Mouse (Mus musculus) natural killer cell, adult 2 months (primary cell): Measurements from ENCODE around the gene Efcab10.

ENCODE experiments used
- DNase-seq, 2 experiments: peaks; one replicate each; pipeline ENCODE4 v3.0.0; 2022; ENCODE audit warnings: low spot score in 2 of 2

Efcab10 gene

DNA sequence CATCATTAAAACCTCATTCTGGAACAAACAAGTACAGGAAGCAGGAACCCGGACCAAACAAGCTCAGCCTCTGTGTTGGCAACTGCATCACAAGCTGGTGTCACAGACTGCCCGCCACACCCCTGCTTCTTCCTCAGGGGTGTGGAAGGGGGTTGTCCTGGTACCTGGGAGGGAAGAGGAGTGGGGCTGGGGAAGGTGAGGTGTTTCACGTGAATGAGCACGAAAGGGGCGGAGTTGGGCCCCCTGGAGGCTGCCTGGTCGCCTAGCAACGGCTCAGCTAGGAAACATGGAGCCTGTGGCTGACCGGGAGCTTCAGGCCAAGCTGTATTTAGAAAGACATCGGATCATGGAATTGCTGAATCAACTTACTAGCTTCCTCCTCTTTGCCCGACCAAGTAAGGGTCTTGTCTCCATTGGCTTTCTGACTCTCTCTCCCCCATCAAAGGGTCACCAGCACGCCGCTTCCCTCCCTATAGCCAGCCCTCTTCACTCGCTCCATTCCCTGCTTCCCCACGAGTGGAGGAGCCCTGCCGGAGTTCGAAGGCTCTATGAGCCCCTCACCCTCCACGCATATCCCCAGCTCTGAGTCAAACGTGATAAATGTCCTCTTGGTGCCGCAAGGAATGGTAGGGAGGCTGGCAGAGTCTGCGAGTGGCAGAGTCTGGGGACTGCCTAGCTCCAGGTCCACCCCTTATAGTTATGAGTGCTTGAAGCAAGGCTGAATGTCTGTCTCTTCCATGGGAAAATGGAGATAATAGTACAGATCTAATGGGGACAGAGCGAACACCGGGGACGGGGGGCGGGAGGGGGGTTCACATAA is at the start of gene Efcab10:
Gene Efcab10 (plus strand): TSS at position 51 of the 820 bp plus-strand sequence.
- no peak for DNase-seq

DNA sequence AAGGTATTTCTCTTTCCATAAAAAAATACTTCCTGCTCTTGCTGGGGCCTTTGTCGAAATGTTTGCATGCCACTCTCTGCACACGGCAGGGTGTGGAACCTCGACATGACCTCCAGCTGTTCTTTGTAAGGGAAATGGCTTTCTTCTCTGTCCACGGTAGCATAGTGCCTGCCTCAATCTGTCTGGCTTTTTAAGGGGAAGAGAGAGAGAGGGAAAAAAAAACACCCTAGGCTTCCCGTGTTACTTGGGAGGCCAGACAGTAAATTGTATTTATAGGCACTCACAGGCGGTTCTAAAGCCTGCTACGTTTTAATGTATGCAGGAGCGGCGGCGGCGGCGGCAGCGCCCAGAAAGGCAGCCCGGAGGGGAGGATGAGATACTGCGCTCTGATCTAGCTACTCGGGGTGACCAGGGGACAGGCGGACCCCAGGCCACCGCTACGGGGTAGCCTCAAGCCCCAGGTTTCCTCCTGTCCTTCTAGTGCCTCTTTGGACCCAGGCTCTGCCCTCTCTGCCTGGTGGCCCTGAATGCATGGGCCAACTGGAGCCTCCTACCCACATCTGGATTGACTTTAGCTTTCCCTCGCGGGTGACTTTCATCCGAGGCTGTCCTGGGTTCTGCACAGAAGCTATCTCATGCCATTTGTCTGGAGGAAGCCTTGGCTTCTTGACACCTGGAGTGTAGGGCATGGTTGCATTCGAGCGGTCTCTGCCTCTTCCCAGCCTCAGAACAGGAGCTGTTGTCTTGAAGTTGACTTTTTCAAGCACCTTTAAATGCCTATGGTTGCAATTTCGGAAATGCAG is 49.5 kb upstream of the Efcab10 start:
- DNase-seq = no peak

DNA sequence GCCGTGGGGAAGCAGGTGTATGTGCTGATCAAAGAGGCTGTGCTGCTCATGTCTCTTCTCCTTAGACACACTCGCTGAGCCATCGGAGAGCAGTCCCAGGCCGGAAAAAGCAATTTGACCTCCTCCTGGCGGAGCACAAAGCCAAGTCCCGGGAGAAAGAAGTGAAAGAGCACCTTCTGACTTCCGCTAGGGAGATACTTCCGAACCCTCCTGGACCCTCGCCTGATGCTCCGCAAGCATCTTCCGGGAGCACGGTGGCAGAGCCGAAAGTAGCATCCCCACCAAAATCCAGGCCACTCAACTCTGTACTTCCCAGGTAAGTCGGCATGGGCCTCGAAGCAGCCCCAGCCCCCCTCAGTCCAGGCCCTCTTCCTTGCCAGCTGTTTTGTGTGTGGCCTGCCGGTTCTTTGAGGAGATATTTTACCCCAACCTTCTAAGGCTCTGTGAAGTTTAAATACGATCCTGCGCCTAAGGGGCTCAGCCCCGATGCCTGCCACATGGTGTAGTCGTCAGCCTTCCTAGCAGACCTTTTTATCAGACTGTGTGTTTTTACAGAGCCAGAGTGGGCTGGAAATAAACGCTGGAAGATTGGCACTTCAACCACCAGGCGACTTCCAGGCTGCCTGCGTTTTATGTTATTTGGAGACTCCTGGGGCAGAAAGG is 48.8 kb upstream of the Efcab10 start:
- no peak for DNase-seq

DNA sequence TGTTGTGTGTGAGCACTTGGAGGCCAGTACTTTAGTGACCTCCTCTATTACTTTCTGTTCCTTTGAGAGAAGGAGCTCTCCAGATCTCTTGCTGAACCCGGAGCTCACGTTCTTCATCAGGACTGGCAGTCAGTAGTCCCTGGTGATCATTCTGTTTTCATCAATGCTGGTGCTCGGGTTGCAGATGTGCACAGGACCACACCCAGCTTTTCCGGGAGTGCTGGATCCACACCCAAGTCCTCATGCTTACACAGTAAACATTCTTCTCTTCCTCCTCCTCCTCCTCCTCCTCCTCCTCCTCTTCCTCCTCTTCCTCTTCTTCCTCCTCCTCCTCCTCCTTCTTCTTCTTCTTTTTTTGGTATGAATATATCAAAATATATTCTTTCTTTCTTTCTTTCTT is 42.0 kb upstream of the Efcab10 start:
- no peak for DNase-seq

DNA sequence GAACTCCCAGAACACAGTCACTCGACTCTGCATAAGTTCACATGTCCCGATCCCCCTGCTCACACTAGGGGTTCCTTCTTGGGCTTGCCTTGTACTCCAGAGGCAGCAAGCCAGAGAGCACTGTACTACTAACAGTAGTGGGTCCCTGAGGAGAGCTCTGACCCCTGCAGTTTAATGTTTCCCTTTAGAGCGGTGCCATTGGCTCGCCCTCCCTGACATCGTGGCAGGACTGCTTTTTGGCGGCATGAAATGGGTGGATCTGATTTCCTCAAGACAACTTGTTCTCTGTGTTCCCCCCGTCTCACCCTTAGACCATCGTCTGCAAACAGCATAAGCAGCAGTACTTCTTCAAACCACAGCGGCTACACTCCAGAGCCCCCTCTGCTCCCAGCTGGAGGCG is 36.3 kb upstream of the Efcab10 start:
- DNase-seq = no peak

DNA sequence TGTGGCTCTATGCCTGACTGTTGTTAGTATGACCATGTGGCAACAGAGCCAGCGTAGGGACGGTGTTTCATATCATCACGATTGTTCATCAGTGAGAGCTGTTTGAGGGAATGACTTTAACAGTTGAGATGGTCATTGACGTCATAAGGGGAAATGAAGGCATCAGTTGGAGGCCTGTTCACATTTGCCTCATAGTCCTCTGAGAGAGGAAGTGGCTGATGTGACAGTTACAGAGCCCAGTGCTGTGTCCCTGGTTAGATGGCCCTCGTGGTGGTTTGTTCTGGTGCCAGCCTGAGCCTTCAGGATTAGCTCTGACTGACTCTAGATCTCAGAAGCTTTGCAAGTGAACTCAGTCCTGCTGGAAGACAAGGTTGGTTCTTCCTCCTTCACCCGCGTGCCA is 35.4 kb upstream of the Efcab10 start:
- no peak for DNase-seq

DNA sequence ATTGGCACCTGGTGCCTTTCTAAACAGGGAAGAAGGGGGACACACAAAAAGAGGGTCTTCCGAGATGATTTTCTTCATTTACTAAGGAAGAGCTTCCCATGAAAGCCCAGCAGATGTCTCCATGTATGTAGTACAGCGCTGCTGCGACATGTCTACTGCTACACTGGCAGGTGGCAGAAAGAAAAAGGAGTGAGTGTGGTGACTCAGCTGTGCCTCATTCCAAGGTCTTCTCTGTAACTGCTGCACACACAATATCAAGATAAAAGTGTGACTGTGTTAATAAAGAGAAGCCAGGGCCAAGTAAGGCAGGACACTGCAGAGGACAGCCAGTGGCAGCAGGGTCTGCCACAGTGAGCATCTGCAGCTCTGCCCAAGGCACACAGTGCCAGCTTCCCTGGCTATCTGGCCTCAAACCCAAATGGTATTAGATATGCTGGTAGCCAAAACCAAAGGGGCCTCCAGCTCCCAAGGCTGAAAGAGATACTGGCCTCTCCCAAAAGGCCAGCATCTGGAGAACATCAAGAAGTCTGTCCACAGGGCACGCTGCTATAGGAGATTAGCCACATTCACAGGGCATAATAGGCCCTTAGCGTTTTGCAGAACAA is 34.7 kb upstream of the Efcab10 start:
- DNase-seq = no peak

DNA sequence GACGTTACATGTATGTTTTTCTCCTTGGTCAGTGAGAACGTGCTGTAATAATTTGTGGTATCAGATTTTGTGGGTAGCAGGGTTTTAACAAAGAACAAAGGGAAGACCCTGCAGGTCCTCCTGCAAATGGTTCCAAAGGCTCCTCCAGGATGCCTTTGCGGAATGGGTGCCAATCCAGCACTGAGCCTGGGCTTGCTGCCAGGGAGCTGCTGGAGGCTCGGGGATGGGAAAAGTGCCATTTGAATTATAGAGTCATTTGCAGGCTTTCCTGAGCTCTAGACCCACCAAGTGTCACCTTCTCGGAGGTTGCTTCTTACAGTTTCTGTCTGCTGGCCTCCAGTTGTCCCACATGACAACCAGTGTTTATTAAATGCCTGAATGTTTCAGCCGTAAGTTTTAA is 33.9 kb upstream of the Efcab10 start:
- DNase-seq = no peak

DNA sequence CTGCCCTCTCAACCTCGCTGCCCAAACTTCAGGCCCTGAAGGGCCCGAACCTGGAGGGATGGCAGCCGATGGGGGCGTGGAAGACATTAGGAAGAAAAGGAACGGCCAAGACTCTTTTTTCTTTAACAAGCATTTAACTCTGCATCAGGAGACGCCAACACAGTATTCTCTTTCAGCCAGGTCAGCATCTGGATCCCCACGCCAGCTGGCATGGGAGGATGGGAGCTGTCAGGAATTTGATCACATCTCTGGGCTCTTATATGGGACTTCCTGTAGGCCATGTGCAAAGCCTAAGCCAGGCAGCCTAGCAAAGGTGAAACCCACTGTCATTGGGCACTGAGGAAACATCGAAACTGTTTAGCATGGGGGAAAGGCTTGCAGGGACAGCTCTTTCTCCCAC is 30.1 kb upstream of the Efcab10 start:
- no peak for DNase-seq

DNA sequence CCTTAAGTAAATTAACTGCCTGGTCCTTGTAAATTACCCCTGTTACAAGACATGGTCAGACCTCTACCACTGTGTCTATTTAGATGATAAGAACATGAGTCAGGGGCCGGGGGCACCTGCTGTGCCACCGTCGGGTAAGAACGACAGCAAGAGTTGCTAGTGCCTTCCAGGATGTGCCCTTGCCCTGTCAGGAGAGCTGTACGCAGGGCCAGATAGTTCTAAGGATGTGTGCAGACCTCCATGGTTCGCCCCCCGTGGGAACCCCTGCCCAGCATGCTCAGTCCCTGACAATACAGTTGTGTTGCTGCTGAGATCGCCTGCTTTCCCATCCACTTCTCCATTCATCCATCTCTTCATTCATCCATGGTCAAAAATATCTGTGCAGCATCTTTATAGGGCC is 29.5 kb upstream of the Efcab10 start:
- no peak for DNase-seq

DNA sequence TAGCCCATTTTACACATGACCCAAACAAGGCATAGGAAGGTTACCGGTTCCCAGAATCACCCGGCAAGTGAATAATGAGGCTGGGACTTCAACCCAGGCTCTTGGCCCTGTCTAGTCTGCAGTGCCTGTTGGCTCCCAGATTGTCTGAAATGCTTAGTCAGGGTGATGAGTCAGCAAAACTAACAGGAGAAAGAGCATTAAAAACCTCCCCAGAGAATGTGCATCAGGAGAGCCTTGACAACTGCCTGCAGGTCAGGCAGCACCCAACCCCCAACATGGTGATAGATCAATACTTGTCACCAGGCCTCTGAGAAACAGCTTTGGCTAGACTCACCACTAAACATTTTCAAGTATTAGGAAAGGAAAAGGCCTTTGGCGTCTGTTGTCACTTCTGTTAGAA is 25.1 kb upstream of the Efcab10 start:
- DNase-seq = no peak

DNA sequence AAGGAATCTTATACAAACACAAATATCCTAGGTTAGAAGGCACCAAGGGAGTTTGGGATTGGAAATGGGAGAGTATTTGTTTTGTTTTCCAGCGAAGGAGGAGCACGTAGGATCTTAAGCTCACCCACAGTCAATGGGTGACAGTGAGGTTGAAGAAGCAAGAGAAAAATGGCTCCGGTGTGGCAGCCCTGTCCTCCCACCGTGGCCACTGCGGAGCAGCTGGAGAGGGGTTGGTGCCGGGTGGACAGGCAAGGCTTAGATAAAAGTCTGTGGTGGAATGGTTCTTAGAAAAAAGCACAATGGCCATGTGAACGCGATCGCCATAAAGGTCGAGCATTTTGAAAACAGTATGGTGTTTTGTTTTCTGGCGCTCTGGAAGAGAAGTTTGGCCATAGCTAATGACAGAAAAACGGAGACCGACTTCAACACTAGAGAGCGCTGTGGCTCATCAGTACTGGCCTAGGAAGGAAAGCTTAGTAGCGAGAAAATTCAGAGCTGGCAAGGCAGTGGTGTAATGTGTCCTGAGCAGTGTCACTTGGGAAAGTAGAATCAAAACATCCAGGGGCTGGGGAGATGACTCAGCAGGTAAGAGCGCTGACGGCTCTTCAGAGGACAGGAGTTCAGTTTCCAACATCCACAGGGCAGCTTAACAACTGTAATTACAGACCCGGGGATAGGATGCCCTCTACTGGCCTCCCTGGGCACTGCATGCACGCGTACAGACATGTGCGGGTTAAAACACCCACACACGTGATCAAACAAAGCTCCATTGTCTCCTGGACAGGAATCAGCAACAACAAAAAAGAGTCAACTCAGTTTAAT is 14.8 kb upstream of the Efcab10 start:
- DNase-seq = peak; percentile 51 to 69

DNA sequence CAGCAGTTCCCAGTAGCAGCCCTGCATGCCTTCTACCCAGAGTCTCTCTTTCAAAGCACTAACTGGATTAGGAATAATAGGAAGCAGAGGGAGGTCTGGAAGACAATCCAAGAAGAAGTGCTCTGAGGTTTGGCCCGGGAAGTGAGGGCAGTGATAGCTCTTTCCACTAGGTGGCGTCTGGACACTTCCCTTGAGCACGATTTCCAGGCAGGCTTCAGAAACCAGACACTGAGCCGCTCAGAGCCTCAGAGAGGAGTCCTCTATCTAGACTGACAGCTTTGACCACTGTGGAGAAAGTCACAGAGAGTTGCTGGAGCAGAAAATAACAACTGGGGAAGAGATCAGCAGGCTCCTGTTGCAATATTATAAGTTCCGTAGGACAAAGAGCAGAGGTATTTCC is 5.8 kb upstream of the Efcab10 start:
- DNase-seq = peak; percentile 38 to 39

DNA sequence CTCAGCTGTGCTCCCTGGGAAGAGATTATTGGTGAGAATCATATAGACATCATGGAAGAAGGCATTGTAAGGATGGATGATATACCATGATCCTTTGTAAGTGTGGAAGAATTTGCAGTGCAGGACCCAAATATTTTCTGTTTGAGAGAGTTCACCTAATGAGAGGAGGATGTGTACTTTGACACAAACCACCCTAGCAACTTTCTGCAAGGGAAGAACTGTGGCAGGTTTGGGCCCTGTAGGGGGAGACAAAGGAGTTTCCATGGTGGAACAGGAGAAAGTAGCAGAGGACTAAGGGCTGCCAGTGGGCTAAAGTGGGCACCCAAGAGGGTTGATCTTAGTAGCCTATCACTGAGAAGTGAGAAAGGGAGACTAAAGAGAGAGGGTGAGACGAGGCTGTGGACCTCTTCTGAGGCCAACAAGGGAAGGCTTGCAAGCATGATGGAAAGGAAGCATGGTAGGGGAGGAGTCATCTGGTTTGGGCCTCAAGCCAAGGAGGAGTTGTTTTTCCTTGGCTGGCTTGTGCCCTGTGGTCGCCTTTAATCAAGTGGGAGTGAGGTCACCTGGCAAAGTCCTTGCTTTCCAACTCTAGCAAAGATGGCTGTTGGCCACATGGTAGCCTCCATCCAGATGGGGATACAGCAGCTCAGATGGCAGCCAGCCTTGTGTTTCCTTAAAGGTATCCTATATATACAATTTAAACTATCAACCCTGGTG is 3.7 kb upstream of the Efcab10 start:
- no peak for DNase-seq

DNA sequence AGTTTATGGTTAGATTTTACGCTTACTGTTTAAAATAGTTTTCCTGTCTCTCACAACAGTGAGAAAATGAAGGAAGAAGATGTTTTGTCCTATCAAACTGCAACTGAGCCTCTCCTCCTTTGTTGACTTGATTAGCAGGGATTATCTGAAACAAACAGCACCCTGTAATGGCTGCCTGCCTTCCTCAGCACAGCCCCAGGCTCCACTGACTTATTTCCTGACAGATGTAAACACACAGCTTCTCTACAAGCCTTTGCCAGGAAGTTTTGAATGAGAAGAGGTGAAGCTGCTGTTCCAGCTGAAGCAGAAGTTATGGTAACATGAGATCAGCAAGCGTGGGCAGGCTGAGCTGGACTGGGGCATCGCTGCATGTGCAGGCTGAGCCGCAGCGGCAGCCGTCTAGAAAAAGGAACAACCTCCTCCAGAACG is 8.6 kb downstream of the Efcab10 start:
- DNase-seq = no peak

DNA sequence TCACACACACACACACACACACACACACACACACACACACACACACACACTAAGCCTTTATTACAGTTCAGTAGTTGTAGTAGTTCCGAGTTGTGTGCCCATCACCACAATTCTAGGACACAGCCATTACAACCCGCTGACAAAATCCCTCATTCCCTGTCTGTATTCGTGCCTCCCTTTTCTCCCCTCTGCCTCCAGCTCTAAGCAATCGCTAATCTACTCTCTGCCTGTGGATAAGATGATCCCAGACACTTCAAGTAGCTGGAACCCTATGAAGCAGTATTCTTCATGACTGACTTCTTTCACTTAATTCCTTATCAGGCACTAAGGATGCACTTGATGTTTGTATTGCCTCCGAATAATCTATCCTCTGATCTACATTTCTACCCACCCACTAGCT is 10.3 kb downstream of the Efcab10 start:
- no peak for DNase-seq

DNA sequence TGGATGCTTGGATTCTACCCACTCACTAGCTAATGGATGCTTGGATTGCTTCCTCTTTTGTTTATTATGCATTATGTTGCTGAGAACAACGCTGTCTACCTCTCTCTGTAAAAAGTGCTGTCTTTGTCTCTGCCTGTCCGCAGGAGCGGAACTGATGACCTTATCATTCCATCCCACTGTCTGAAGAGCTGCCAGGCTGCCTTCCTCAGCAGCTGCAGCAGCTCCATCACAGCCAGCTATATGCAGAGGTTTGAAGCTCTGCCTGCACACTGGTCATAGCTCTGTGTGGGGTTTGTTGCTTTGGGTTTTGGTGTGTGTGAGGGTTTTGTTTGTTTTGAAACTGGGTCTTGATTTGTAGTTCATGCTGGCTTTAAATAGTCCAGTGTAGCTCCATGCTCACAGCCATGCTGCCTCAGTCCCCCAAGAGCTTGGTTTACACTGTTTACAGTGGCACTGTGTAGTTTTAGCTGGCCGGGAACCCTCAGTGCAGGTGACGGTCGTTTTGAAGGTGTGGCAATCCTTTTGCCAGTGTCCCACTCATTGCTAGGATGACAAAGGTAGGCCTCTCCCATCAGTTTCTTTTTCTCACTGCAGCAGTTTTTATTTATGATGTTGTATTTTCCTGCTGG is 10.9 kb downstream of the Efcab10 start:
- DNase-seq = no peak

DNA sequence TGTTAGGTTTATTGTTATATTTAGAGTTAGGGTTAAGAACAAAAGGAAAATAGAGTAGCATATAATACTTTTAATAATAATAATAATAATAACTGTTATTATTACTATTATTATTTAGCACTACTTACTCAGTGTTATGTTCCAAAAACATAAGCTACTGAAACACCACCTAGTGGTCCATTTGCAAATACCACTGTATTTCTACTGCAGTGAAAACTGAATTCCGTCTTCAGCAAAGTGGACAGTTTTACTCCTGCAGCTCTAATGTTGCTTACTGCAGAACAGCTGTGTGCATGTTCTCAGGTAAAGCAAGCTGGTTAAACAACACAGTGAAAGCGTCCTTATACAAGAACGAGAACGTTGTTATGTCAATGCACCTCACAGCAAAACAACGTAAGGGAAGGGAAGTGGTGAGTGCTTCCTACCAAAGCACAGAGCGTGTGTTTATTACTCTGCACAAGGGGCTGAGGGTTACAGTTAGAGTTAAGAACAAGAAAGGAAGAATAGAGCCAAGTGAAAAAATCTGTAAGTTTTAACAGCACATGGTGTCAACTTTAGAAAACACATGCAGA is 17.0 kb downstream of the Efcab10 start:
- no peak for DNase-seq

DNA sequence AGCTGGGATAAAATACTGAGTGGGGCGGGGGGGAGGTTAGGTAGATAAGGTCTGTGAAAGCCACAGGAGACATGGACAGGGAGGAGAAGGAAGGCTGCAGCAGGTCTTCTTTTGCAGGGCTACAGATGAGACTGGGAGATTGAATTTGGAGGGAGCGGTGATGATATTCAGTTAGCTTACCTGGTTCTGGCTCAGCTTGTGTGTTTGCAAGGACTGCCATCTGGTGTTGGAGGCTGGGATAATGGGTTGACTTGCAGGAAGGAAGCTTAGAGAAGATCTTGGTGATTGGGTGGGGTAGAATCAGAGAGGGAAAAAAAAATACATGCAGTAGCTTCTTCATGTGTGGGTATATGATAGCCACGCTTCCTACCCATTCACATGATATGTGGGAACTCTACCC is 29.7 kb downstream of the Efcab10 start:
- DNase-seq = peak in 1 of 2 experiments; percentile 10

DNA sequence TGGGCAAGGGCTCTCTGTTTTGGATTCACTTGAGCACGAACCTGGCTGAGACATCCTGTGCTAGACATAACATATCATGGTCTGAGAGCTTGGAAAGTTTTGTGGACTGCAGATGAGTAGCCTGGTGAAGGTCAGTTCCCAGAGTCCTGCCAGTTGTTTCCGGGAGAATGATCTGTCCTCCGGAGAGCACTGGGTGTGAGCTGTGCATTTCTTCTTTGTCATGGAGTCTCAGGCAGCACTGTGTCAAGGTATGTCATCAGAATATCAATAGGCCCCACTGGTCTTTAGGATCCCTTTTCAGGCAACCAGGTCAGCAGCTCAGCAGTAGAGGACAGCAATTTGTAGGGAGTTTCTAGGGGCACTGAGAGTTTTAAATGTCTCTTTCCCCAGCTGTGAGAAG is 32.6 kb downstream of the Efcab10 start:
- no peak for DNase-seq
